Mouse (Mus musculus) intestine, postnatal 0 days (tissue): Measurements from ENCODE around the gene Ccdc42. TPM values are rescaled to one million over a fixed set of nuclear protein-coding genes. Genes with fewer than 3 reads are reported as not detected.

Experiments used
- ATAC-seq: fragments of 200-750 bp; cut with Nextera tagmentation; 2 replicates; pipeline ENCODE4 v1.8.0; 2017; ENCODE audit warnings: mild to moderate bottlenecking, moderate TSS enrichment, moderate library complexity
- H3K27ac ChIP-seq: fragments of 300-500 bp; sonication (generic); 2 replicates; pipeline ENCODE4 v1.5.1; 2014; ENCODE audit warnings: mild to moderate bottlenecking, low read depth, low read length, moderate library complexity
- H3K27me3 ChIP-seq: fragments of 300-500 bp; sonication (generic); replicated peaks from 2 replicates; pipeline ENCODE4 v1.6.1; 2014; ENCODE audit warnings: low read length, mixed read lengths; ENCODE audit not compliant: control insufficient read depth, insufficient read depth
- H3K36me3 ChIP-seq: fragments of 300-500 bp; sonication (generic); 2 replicates; pipeline ENCODE4 v1.6.1; 2014; ENCODE audit warnings: mild to moderate bottlenecking, moderate library complexity; ENCODE audit not compliant: control insufficient read depth, insufficient read depth
- H3K4me1 ChIP-seq: fragments of 300-500 bp; sonication (generic); replicated peaks from 2 replicates; pipeline ENCODE4 v1.6.1; 2014; ENCODE audit warnings: antibody characterized with exemption, low read length, mixed read lengths; ENCODE audit not compliant: control insufficient read depth, insufficient read depth
- H3K4me2 ChIP-seq: fragments of 300-500 bp; sonication (generic); replicated peaks from 2 replicates; pipeline ENCODE4 v1.6.1; 2014; ENCODE audit warnings: low read depth, mild to moderate bottlenecking, moderate library complexity
- H3K4me3 ChIP-seq: fragments of 300-500 bp; sonication (generic); 2 replicates; pipeline ENCODE4 v1.5.1; 2014; ENCODE audit warnings: low read depth, low read length
- H3K9ac ChIP-seq: fragments of 300-500 bp; sonication (generic); 2 replicates; pipeline ENCODE4 v1.6.1; 2014; ENCODE audit warnings: mild to moderate bottlenecking, low read depth, low read length
- H3K9me3 ChIP-seq: fragments of 300-500 bp; sonication (generic); 2 replicates; pipeline ENCODE4 v1.6.1; 2016; ENCODE audit warnings: mixed run types; ENCODE audit not compliant: control insufficient read depth
- CTCF ChIP-seq: sonication (generic); IDR thresholded peaks from 2 replicates; pipeline ENCODE4 v1.5.1; 2016; ENCODE audit warnings: low read depth, mild to moderate bottlenecking, control low read depth, antibody characterized with exemption, moderate library complexity
- WGBS: fragments of 180-500 bp; shearing (Covaris S2); extraction: QIAGEN DNeasy Blood & Tissue Kit; methylation state at CpG from one replicate; pipeline ENCODE4 v1.1.7; 2014; 5-methylcytosine and 5-hydroxymethylcytosine counted together
- polyA plus RNA-seq: library from polyadenylated mRNA; unstranded; fragments of >200 nt; fragmentation: Nextera tagmentation; extraction: Ambion mirVana; gene quantifications from 2 replicates; pipeline ENCODE4 v1.2.1, GENCODE M21; 2015

Ccdc42 gene
- polyA plus RNA-seq, 1 experiment from 2014 or later, result 0.21 TPM

- no peaks in the 10 kb centered on the region for H3K36me3 ChIP-seq
- H3K27me3 ChIP-seq, result no peaks in the 10 kb centered on the region
- H3K4me3 ChIP-seq, result no peak overlapping the region
- no peaks in the 10 kb centered on the region for H3K4me1 ChIP-seq
- H3K9me3 ChIP-seq, result no peaks in the 10 kb centered on the region
- ATAC-seq, result no peak
- 59% methylated on average over 4 of the region's 4 CpGs for WGBS
- H3K9ac ChIP-seq, result no peak overlapping the region
- no peak overlapping the region for H3K27ac ChIP-seq
- no peak overlapping the region for H3K4me2 ChIP-seq
- no peak for TF ChIP-seq CTCF
These were observed 36.5 kb upstream of the Ccdc42 start for GRCm38 (mm10) chr11:68550358-68550757.

GRCm38 (mm10) chr11:68553981-68554471, 32.8 kb upstream of the Ccdc42 start:
- Histone ChIP-seq H3K36me3 (no peaks in the 10 kb centered on the region), H3K27me3 (no peaks in the 10 kb centered on the region), H3K4me1 (0 out of 2 replicates have a peak, but pooled peaks cover 4% of the 10 kb centered on the region), H3K9ac (no peak overlapping the region), H3K27ac (no peak overlapping the region), H3K9me3 (no peaks in the 10 kb centered on the region), H3K4me3 (no peak overlapping the region), H3K4me2 (no peak overlapping the region)
- WGBS, result 30% methylated on average over 8 of the region's 8 CpGs
- no peak for ATAC-seq
- peak; percentile 67 for TF ChIP-seq CTCF

GRCm38 (mm10) chr11:68555918-68556584, 30.8 kb upstream of the Ccdc42 start, which contains the start of gene Mfsd6l:
TSS of gene Mfsd6l (plus strand) at chr11:68556186.
- Histone ChIP-seq H3K9me3 (no peaks in the 10 kb centered on the region), H3K27ac (peak within 1 kb of the TSS; percentile 54; the same call in 1 of the 2 replicates), H3K4me3 (peak within 1 kb of the TSS; percentile 46), H3K4me2 (peak within 1 kb of the TSS; percentile 72), H3K9ac (peak within 1 kb of the TSS; percentile 53), H3K27me3 (no peaks in the 10 kb centered on the region), H3K36me3 (no peaks in the 10 kb centered on the region), H3K4me1 (0 out of 2 replicates have a peak, but pooled peaks cover 4% of the 10 kb centered on the region)
- peak; percentile 92 for ATAC-seq
- 7% methylated on average over 37 of the region's 37 CpGs for WGBS
- peak; percentile 98 for TF ChIP-seq CTCF

- Histone ChIP-seq H3K9me3 (no peaks in the 10 kb centered on the region), H3K4me1 (0 out of 2 replicates have a peak, but pooled peaks cover 4% of the 10 kb centered on the region), H3K4me2 (no peak overlapping the region), H3K27ac (no peak overlapping the region), H3K9ac (no peak overlapping the region), H3K4me3 (no peak overlapping the region), H3K36me3 (no peaks in the 10 kb centered on the region), H3K27me3 (no peaks in the 10 kb centered on the region)
- ATAC-seq, result no peak
- WGBS, result 50% methylated on average over 1 of the region's 1 CpGs
- TF ChIP-seq CTCF, result peak; percentile 63
These were observed 27.3 kb upstream of the Ccdc42 start for GRCm38 (mm10) chr11:68559546-68559945.

DNA sequence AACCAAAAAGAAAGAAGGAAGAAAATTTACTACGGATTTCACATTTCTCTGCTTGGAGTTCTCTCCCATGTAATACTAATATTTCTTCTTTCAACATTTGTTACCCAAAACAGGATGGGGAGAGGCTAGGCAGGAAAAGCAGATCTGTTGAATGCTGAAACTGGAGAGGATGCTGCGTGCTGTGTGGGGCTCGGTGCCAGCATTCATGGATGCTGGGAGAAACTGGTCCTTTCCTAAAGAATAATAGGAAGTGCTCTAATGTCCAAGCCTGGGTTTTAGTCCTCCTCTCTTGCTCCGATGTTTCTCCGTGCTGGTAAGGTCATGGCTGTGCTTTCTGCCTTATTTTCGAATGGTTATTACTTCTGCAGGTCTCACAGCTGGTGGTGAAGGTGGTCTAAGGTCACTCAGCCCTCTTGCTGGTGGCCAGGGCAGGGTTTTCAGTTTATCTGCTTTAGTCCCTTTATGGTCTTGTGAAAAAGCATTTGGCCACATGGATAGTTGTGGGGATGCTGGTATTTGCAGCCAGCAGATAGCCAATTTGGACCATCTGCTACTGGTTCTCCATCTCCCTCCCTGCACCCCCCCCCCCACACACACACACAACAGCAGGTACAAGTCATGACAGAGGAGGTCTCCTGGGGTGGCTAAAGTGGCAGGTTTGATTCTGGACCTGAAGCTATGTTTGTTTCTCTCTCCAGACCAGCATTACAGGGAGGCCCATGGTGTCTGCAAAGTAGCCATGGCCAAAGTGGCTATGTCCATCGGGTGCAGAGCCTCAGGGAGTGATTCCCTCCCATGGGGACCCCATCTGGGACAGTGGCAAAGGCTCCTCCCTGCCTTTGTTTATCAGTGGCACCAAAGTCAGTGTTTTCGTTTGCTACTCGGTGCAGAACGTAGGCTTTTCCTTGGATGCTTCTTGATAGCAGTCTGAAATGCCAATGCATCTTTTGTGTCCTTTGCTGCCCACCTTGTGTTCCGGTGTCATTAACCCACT, 24.6 kb upstream of the Ccdc42 start:
- no peak for TF ChIP-seq CTCF
- 82% methylated on average over 11 of the region's 11 CpGs for WGBS
- Histone ChIP-seq H3K9ac (no peak overlapping the region), H3K4me1 (no peaks in the 10 kb centered on the region; the same call in 1 of the 2 replicates), H3K4me2 (no peak overlapping the region), H3K27me3 (no peaks in the 10 kb centered on the region), H3K4me3 (no peak overlapping the region), H3K9me3 (no peaks in the 10 kb centered on the region), H3K27ac (no peak overlapping the region), H3K36me3 (no peaks in the 10 kb centered on the region)
- no peak for ATAC-seq
